Mouse (Mus musculus): Measurements from ENCODE around the gene Tmem164. TPM values are rescaled to one million over a fixed set of nuclear protein-coding genes. Genes with fewer than 3 reads are reported as not detected.
A peak's percentile ranks its signal among the peaks of the same experiment; 100 is the strongest.

The Tmem164 gene
- polyA plus RNA-seq, 1 experiment from 2014 or later = 57.0 TPM

GRCm38 (mm10) chrX:142769698-142770097 lies 88.5 kb downstream of the Tmem164 start:
- Histone ChIP-seq H3K9ac (no peak overlapping the region), H3K4me1 (no peaks in the 10 kb centered on the region), H3K4me3 (no peak overlapping the region), H3K27me3 (replicated peaks) (no peaks in the 10 kb centered on the region), H3K4me2 (replicated peaks) (no peak overlapping the region), H3K9me3 (no peaks in the 10 kb centered on the region), H3K27ac (no peak overlapping the region), H3K36me3 (no peaks in the 10 kb centered on the region; the same call in 1 of the 2 replicates)
- 85% methylated on average over 6 of the region's 6 CpGs for WGBS
- ATAC-seq (ENCODE audit: low FRiP score, low read depth) = no peak

GRCm38 (mm10) chrX:142773658-142774057 lies 92.5 kb downstream of the Tmem164 start:
- WGBS = 93% methylated on average over 4 of the region's 4 CpGs
- no peak overlapping the region for H3K9ac ChIP-seq
- H3K36me3 ChIP-seq = no peaks in the 10 kb centered on the region; the same call in 1 of the 2 replicates
- H3K9me3 ChIP-seq = no peaks in the 10 kb centered on the region
- H3K4me2 ChIP-seq (replicated peaks) = no peak overlapping the region
- no peak for ATAC-seq (ENCODE audit: low FRiP score, low read depth)
- H3K27ac ChIP-seq = no peak overlapping the region
- no peaks in the 10 kb centered on the region for H3K4me1 ChIP-seq
- no peak overlapping the region for H3K4me3 ChIP-seq
- H3K27me3 ChIP-seq (replicated peaks) = no peaks in the 10 kb centered on the region; the same call in 1 of the 2 replicates

DNA sequence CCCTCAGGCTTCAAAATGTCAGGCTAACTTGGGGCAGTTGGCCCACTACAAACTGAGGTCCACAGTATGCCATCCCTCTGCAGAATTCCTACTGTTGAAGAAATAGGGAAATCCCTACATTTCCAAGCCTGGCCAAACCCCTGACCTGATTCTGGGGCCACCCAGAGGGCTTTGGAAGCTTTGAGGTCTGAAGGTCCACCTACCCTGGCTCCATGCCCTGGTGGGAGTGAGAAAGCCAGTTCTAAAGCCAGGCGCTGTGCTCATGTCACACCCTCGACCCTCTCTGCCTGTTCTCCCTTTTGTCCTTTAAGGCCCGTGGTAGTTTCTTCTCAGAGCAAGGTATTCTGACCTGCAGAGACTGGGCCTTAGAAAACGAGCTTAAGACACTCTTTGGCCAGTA lies 94.9 kb downstream of the Tmem164 start:
- H3K27me3 ChIP-seq (replicated peaks) = no peaks in the 10 kb centered on the region; the same call in 1 of the 2 replicates
- WGBS = 88% methylated on average over 4 of the region's 4 CpGs
- H3K27ac ChIP-seq = no peak overlapping the region
- H3K4me1 ChIP-seq = no peaks in the 10 kb centered on the region
- no peaks in the 10 kb centered on the region for H3K36me3 ChIP-seq
- H3K4me2 ChIP-seq (replicated peaks) = no peak overlapping the region
- no peak for ATAC-seq (ENCODE audit: low FRiP score, low read depth)
- no peaks in the 10 kb centered on the region for H3K9me3 ChIP-seq
- no peak overlapping the region for H3K4me3 ChIP-seq
- no peak overlapping the region for H3K9ac ChIP-seq

GRCm38 (mm10) chrX:142778638-142779037 lies 97.4 kb downstream of the Tmem164 start:
- Histone ChIP-seq H3K27me3 (replicated peaks) (no peaks in the 10 kb centered on the region; the same call in 1 of the 2 replicates), H3K36me3 (no peaks in the 10 kb centered on the region), H3K4me1 (no peaks in the 10 kb centered on the region), H3K27ac (no peak overlapping the region), H3K9me3 (no peaks in the 10 kb centered on the region), H3K9ac (no peak overlapping the region), H3K4me3 (no peak overlapping the region), H3K4me2 (replicated peaks) (no peak overlapping the region)
- 80% methylated on average over 6 of the region's 6 CpGs for whole genome bisulfite sequencing
- ATAC-seq (ENCODE audit: low FRiP score, low read depth) = no peak

- Histone ChIP-seq H3K9ac (no peak overlapping the region), H3K36me3 (no peaks in the 10 kb centered on the region), H3K27me3 (replicated peaks) (no peaks in the 10 kb centered on the region), H3K4me3 (no peak overlapping the region), H3K4me2 (replicated peaks) (no peak overlapping the region), H3K27ac (no peak overlapping the region), H3K4me1 (no peaks in the 10 kb centered on the region), H3K9me3 (no peaks in the 10 kb centered on the region)
- WGBS = 80% methylated on average over 10 of the region's 10 CpGs
- ATAC-seq (ENCODE audit: low FRiP score, low read depth) = no peak
These were observed 105.2 kb downstream of the Tmem164 start for GRCm38 (mm10) chrX:142786160-142787052.

GRCm38 (mm10) chrX:142792185-142792584 lies 111.0 kb downstream of the Tmem164 start:
- H3K36me3 ChIP-seq = no peaks in the 10 kb centered on the region
- no peak overlapping the region for H3K9ac ChIP-seq
- ATAC-seq (ENCODE audit: low FRiP score, low read depth) = no peak
- no peak overlapping the region for H3K27ac ChIP-seq
- 89% methylated on average over 2 of the region's 2 CpGs for WGBS
- H3K9me3 ChIP-seq = no peaks in the 10 kb centered on the region
- H3K4me3 ChIP-seq = no peak overlapping the region
- no peak overlapping the region for H3K4me2 ChIP-seq (replicated peaks)
- H3K4me1 ChIP-seq = no peaks in the 10 kb centered on the region
- no peaks in the 10 kb centered on the region for H3K27me3 ChIP-seq (replicated peaks)

DNA sequence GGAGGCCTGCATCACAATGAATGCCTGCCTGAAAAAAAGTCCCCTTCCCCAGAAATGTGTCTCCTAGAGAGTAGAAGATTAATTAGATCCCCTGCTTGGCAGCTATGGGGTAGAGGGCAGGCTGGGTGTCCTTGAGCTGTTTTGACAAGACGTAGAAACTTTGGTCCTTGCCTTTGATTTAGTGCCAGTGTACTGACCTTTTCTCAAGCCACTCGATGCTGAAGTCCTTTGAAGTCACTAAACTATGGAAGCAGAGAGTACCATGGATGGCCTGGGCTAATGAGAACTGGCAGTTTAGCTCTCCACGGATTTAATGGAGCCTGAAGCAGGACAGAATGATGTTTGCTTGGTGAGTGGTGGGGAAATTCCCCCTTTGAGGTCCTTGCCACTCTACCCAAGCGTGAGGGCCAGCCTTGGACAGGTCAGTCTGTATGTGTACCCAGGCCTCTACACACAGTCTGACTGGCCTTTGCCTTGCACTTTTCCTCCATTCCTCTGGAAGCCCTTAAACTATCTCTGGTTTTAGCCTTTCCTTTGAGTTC lies 112.9 kb downstream of the Tmem164 start:
- H3K9me3 ChIP-seq = no peaks in the 10 kb centered on the region
- no peak overlapping the region for H3K4me3 ChIP-seq
- no peaks in the 10 kb centered on the region for H3K4me1 ChIP-seq
- H3K4me2 ChIP-seq (replicated peaks) = no peak overlapping the region
- no peak for ATAC-seq (ENCODE audit: low FRiP score, low read depth)
- no peaks in the 10 kb centered on the region for H3K27me3 ChIP-seq (replicated peaks)
- no peaks in the 10 kb centered on the region for H3K36me3 ChIP-seq
- H3K27ac ChIP-seq = no peak overlapping the region
- H3K9ac ChIP-seq = no peak overlapping the region
- 54% methylated on average over 4 of the region's 4 CpGs for WGBS

- H3K27me3 ChIP-seq (replicated peaks) = no peaks in the 10 kb centered on the region
- H3K4me3 ChIP-seq = no peak overlapping the region
- 90% methylated on average over 3 of the region's 3 CpGs for WGBS
- H3K4me2 ChIP-seq (replicated peaks) = no peak overlapping the region
- no peak for ATAC-seq (ENCODE audit: low FRiP score, low read depth)
- no peak overlapping the region for H3K9ac ChIP-seq
- H3K4me1 ChIP-seq = no peaks in the 10 kb centered on the region
- H3K27ac ChIP-seq = no peak overlapping the region
- no peaks in the 10 kb centered on the region for H3K36me3 ChIP-seq
- no peaks in the 10 kb centered on the region for H3K9me3 ChIP-seq
These were observed 123.4 kb downstream of the Tmem164 start for GRCm38 (mm10) chrX:142804596-142804995.

GRCm38 (mm10) chrX:142806126-142806525 lies 124.9 kb downstream of the Tmem164 start:
- 73% methylated on average over 6 of the region's 6 CpGs for WGBS
- Histone ChIP-seq H3K36me3 (no peaks in the 10 kb centered on the region), H3K4me2 (replicated peaks) (no peak overlapping the region), H3K9ac (no peak overlapping the region), H3K4me1 (no peaks in the 10 kb centered on the region), H3K27me3 (replicated peaks) (no peaks in the 10 kb centered on the region), H3K27ac (no peak overlapping the region), H3K9me3 (no peaks in the 10 kb centered on the region), H3K4me3 (no peak overlapping the region)
- ATAC-seq (ENCODE audit: low FRiP score, low read depth) = no peak

- 49% methylated on average over 10 of the region's 10 CpGs for WGBS
- no peak overlapping the region for H3K4me2 ChIP-seq (replicated peaks)
- H3K4me1 ChIP-seq = no peaks in the 10 kb centered on the region
- no peaks in the 10 kb centered on the region for H3K36me3 ChIP-seq
- no peak overlapping the region for H3K9ac ChIP-seq
- no peak; the same call in 1 of the 2 replicates for ATAC-seq (ENCODE audit: low FRiP score, low read depth)
- no peak overlapping the region for H3K4me3 ChIP-seq
- H3K27ac ChIP-seq = no peak overlapping the region
- no peaks in the 10 kb centered on the region for H3K27me3 ChIP-seq (replicated peaks)
- H3K9me3 ChIP-seq = no peaks in the 10 kb centered on the region
These were observed 125.4 kb downstream of the Tmem164 start for GRCm38 (mm10) chrX:142806620-142807061.

DNA sequence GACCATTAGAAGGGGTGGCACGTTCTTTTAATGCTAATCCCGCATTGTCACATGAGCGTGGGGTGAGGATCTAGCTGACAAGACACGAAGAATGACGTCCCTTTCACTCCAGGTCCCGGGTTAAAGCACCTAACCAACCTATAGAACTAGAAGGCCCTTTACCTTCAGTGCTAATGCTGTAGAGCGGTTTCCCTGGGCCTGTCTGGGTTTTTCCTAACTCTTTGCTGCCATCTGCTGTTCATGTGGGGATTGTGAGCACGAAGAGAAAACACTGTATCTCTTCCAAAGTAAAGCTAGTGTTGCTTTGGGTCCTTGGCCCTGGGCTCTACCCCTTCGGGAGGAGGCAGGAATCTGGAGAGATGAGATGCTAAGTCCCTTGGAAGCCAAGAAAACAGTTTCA lies 127.2 kb downstream of the Tmem164 start:
- WGBS = 47% methylated on average over 9 of the region's 9 CpGs
- no peaks in the 10 kb centered on the region for H3K9me3 ChIP-seq
- no peak overlapping the region for H3K4me2 ChIP-seq (replicated peaks)
- no peaks in the 10 kb centered on the region for H3K4me1 ChIP-seq
- H3K36me3 ChIP-seq = no peaks in the 10 kb centered on the region
- 0 out of 2 replicates have a peak, but pooled peaks have one; percentile 21 for ATAC-seq (ENCODE audit: low FRiP score, low read depth)
- H3K9ac ChIP-seq = no peak overlapping the region
- no peaks in the 10 kb centered on the region for H3K27me3 ChIP-seq (replicated peaks)
- no peak overlapping the region for H3K4me3 ChIP-seq
- no peak overlapping the region for H3K27ac ChIP-seq

DNA sequence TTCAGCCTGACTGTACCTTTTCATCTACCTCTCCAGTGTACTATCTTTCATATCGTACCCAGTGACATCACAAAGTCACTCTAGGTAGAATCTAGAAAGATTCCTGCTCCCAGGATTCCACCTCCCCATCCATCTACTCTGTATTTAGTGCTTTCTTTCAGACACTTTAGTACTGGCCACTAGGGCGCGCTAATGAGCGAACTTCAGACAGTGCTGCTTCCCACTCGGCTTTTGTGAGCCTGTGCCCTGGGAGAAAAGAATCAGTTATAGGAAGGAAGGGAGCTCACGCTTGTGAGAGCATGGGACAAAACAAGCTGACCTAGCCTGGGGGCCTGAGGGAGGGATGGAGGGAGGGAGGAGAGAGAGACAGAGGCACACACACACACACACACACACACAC lies 131.9 kb downstream of the Tmem164 start:
- Histone ChIP-seq H3K27ac (no peak overlapping the region), H3K4me1 (no peaks in the 10 kb centered on the region), H3K4me2 (replicated peaks) (no peak overlapping the region), H3K27me3 (replicated peaks) (no peaks in the 10 kb centered on the region), H3K9me3 (no peaks in the 10 kb centered on the region), H3K4me3 (no peak overlapping the region), H3K9ac (no peak overlapping the region), H3K36me3 (no peaks in the 10 kb centered on the region)
- no peak for ATAC-seq (ENCODE audit: low FRiP score, low read depth)
- 16% methylated on average over 6 of the region's 6 CpGs for WGBS

Data from neural tube, embryonic 12.5 days (tissue).